Mouse (Mus musculus): Measurements from ENCODE around the gene Lrrc34.

Gene Lrrc34

DNA sequence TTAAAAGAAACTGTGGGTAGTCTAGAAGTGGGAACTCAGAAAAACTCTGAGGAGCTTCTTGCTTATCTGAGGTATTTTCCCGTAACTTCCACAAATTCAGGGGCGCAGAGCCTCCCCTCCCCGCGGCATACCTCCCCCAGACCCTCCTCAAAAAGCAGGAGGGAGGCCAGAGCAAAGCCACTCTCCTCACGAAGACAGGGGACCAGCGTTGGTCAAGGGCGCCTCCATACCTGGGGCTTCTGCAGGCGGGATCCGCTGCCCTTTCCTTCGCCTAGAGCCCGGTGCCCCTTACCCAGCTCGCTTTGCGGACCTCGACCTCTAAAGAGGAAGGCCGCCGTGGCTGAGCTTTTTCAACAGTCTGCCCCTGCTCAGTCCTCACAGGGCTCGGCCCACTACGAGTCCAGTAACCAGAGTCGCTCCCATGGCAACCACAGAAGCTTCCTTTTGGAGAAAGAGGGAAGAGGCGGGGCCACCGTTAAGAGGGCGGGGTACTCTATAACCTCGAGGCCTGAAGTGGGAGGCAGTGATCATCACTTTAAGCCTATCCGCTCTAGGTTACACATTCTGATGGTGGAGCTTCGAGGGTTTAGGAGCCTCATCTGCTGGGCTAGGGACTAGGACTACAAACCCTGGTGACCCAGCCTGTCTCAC, at the start of gene Lrrc34:
TSS of gene Lrrc34 (minus strand) at position 430 of the 651 bp plus-strand sequence.
- DNase-seq (ENCODE audit: low spot score): peak; percentile 13

DNA sequence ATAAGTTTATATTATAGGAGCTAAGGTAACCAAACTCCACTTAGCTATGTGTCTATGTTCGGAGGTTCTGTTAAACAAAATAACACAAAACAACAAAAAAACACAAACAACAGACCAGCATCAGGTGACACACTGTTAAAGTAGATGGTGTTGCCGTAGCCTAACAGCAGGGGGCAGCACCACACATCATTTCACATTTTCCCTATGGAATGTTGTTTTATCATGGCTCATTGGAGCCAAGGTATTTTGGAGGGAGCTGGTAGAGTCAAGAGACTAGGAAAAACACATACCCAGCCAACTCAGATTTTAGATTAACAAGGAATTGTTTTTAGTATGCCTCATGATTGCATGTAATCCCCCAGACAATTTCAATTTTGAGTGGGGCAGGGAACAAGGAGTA, 48.7 kb upstream of the Lrrc34 start:
- DNase-seq (ENCODE audit: low spot score): peak; percentile 9

DNA sequence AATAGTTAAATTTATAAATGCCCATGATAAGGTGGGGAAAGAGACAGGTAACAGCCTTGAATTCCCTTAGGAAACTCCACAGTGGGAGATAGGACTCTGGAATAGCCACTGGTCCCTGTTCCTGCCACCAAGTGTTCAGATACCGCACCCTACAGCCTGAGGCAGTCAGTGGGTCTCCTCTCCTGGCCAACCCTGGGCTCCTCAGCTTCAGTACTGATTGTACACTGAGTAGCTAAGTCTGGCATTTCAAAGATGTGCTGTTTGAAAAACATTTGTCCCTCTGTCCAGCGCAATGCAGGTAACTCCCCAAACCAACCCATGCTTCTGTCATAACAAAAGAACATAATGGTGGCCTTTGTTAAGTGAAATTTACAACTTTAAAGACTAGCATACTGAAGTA, 48.0 kb upstream of the Lrrc34 start:
- no peak for DNase-seq (ENCODE audit: low spot score)

DNA sequence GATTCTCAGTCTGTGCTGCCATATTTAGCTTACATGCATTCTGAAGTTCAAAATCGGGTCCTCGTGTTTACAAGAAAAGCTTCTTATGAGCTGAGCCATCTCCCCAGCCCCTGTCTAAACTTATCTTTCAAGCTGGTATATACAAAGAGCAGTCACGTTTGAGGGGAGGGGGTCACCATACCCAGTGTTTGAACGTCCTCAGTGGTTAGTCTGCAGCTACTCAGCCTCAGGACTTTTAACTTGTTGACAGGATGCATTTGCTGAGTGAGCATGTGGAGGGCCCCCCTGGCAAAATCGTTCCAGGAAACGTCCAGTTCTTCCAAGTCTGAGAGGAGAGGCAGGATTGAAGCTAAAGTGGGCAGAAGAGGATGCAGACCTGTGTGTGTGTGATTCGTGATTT, 43.3 kb upstream of the Lrrc34 start:
- DNase-seq (ENCODE audit: low spot score): no peak

DNA sequence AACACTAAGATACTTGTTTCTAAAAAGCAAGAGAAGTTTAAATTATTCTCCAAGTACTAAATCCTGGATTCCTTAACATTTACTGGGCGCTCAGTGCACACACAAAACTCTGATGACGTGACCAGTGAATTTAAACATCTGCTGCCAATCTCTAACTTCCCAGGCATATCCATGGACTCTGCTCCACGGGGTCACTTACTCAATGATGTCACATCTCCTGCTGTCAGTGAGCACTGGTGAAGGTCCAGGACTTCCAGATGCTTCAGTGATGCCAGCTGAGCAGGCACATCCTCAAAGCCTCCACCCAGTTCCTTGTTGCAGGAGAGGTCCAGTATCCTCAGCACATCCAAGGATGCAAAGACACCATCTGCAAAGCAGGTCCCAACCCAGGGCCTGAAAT, 39.5 kb upstream of the Lrrc34 start:
- DNase-seq (ENCODE audit: low spot score): no peak

DNA sequence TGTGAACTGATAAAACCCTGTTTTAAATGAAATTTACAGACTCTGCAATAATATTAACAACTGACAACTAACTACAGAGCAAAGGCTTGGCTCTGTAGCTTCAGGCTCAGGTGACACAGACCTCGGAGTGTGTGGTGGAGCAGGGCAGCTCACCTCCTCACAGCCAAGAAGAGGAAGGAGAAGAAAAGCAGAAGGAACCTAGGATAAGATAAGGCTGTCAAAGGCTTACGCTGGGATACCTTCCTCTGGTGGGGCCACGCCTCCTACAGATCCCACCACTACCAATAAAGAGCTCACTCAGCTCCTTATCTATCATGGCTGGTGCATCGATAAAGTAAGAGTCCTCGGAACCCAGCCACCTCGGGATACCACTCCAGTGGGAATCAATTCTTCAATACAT, 35.5 kb upstream of the Lrrc34 start:
- DNase-seq (ENCODE audit: low spot score): no peak

DNA sequence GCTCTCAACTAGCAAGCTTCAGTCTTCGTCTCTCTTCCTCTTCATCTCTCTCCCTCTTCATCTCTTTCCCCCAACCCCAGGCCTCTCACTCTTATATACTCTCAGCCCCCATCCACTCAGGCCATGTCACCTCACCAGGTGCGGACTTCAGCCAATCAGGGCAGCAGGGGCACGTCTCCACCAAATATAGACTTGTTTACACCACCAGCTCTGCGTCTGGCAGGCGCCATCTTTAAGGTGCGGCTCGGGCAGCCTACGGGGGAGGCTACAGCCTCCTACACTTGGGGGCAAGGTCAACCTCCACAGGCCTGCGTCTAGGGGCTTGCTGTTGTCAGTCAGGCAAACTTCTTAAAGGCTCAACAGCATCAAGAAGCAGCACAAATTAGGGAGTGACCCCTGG, 10.8 kb upstream of the Lrrc34 start:
- no peak for DNase-seq (ENCODE audit: low spot score)

DNA sequence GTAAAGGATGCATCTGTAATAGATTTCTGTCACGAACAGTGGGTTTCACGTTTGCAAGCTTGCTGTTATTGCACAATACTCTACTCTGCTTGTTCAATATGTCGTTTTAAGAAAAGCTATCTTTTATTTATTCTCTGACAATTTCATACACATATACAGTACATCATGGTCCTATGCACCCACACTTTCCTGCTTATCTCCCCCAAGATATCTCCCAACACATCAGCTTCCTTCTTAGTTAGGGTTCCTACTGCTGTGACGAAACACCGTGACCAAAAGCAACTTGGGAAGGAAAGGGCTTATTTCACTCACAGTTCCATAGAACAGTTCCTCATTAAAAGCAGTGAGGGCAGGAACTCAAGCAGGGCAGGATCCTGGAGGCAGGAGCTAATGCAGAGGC, 8.3 kb upstream of the Lrrc34 start:
- DNase-seq (ENCODE audit: low spot score): no peak

DNA sequence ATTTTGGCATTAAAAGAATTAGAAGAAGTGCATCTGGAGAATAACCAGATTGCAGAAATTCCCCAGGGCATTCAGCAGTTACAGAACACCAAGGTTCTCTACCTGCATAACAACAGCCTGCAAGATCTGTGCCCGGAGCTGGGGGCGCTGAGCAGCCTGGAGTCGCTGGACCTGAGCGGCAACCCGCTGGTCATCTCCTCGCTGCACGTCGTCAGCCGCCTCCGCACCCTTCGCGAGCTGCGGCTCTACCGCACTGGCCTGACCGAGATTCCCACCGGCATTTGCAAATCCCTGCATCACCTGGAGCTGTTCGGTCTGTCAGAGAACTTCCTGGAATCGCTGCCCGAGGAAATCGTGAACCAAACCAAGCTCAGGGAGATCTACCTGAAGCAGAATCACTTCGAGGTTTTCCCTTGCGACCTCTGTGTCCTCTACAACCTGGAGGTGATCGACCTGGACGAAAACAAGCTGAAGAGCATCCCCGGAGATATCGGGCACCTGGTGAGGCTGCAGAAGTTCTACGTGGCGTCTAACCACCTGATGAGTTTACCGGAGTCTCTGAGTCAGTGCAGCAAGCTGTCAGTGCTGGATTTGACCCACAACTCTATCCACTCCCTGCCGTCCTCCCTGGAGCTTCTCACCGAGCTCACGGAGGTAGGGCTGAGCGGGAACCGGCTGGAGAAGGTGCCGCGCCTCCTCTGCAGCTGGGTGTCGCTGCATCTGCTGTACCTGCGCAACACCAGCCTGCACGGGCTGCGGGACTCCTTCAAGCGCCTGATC, 2.6 kb upstream of the Lrrc34 start:
- DNase-seq (ENCODE audit: low spot score): no peak

DNA sequence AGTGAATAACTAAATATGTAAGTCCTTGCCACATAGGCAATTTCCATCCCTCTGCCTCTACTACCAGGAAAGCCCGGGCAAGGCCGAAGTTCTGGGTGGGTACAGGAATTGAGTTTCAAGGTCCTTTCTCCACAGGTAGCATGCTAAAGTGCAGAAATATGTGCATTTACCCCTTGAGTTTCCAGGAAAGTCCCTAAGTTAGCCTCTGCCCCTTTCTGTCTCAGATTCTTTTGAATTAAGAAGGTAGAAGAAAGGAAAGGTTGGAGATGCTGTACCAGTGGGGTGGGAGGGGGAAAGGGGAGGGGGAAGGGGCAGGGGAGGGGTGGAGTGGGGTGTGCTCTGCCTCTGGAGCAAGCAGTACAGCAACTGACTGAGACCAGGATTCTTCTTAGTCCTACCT, 797 bp upstream of the Lrrc34 start:
- DNase-seq (ENCODE audit: low spot score): no peak

DNA sequence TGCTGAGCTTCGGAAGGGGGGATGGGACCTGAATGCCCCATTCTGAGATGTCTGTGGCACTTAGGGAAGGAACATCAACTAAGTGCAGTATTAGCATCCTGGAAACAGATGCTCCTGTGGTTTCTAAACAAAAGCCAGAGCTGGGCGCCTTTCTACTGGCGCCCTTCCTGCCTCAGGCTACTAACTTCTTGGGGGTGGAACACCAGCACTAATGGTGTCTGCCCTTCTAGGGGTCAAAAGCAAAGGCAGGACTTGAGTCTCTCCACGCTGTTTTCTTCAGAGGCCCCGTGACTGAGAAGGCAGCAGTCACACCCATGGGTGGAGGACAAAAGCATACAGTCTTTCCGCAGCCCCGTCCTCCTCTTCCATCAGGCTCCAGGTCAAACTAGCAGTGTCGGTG, 908 bp downstream of the Lrrc34 start:
- no peak for DNase-seq (ENCODE audit: low spot score)

DNA sequence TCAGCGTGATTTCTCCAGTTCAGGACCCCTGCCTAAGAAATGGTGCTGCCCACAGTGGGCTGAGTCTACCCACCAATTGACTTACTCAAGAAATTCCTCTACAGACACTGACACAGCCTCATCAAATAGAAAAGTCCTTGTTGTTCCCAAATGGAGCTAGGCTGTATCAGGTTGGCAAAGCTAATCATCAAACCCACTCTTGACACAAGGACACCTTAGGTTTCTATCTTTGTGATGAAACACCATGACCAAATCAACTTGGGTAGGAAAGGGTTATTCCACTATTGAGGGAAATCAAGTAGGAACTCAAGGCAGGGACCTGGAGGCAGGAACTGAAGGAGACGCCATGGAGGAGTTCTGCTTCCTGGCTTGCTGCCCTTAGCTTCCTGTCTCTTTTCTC, 3.5 kb downstream of the Lrrc34 start, which contains the start of gene Lrriq4:
TSS of gene Lrriq4 (plus strand) at position 301 of the 400 bp plus-strand sequence.
- no peak for DNase-seq (ENCODE audit: low spot score)

DNA sequence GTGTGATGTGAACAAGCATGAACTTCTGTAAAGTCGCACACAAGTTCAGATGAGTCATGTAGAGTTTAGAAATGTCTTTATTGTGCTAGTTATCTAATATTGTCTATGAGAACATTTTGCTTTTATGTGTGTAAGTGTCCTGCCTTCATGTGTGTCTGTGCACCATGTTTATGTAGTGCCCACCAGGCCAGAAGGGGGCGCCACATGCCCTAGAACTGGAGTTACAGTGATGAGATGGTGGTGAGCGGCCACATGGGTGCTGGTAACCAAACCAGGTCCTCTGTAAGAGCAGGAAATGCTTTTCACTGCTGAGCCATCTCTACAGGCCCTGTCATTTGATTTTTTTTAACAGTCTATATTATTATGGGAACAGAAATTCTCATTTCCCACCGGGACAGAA, 12.0 kb downstream of the Lrrc34 start:
- DNase-seq (ENCODE audit: low spot score): no peak

DNA sequence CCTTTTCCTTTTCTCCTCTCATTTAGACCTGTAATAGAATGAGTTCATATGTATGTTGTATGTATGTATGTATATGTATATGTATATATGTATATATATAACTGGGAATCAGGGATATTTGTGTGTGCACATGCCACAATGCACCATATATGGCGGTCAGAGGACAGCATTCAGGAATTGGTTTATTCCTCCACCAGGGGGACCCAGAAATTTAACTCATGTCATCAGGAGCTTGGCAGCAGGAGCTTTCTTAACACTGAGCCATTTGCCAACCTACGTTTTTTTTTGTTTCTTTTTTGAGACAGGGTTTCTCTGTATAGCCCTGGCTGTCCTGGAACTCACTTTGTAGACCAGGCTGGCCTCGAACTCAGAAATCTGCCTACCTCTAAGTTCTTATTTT, 14.0 kb downstream of the Lrrc34 start:
- DNase-seq (ENCODE audit: low spot score): no peak

DNA sequence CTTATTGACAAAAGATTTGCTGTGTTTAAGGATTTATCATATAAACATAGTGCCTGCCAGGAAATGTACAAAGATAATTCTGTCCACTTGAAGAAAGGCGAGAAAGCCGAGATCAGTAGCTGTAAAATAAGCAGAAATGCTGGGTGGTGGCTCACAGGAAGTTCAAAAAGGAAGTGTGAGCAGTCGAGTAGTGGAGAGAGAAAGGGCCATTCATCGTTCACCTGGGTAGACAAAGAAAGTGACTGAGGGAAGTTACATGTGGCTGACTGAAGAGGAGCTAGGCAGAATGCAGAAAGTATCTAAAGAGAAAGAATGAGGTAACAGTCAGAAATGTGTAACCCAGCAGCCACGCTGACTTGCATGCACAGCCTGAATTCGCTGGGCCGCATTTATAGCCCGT, 27.5 kb downstream of the Lrrc34 start:
- no peak for DNase-seq (ENCODE audit: low spot score)

DNA sequence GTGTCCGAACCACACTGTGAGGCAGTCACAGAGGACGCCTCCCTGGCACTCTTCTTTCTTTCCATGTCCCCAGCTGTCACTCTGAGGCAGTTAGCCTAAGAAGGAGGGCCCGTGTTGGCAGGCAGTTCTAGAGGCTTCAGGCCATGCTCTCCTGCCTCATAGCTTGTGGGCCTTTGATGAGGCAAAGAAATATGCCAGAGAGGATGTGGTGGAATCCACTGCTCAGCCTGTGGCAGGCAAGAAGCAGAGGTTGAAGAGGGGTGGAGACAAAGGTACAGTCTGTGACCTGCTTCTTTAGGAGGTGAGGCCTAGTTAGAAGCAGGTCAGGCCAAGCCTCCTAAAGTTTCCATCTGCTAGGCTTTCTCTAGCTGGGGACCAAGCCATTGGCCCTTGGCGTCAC, 36.7 kb downstream of the Lrrc34 start:
- DNase-seq (ENCODE audit: low spot score): no peak

DNA sequence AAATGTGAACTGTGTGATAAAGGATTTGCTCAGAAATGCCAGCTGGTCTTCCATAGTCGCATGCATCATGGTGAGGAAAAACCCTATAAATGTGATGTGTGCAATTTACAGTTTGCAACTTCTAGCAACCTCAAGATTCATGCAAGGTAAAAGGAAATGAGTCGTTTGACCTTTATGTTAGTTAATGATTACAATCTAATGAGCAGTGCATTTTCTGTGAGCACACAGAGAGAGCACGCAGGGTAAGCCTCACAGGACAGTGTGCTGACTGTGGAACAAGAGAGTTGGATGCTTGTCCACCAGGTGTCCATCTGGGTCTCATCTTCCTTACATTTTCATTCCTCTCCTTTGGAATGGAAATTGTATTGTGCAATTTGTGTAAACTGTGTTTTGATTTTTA, 38.7 kb downstream of the Lrrc34 start:
- DNase-seq (ENCODE audit: low spot score): no peak

DNA sequence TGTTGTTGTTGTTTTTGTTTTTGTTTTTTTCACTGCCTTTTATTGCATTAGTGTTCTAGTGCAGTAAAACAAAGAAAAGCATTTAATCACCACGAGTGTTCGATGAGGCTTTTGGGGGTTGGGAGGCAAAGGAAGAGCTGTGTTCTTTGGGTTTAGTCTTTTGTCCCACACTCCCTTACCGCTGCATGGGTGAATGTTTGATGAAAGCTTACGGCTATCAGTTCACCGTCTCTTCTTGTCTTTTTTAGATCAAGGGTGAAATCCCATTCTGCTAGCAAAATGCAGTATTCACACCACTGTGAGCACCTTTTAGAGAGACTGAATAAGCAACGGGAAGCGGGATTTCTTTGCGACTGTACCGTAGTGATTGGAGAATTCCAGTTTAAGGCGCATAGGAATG, 44.4 kb downstream of the Lrrc34 start:
- no peak for DNase-seq (ENCODE audit: low spot score)

DNA sequence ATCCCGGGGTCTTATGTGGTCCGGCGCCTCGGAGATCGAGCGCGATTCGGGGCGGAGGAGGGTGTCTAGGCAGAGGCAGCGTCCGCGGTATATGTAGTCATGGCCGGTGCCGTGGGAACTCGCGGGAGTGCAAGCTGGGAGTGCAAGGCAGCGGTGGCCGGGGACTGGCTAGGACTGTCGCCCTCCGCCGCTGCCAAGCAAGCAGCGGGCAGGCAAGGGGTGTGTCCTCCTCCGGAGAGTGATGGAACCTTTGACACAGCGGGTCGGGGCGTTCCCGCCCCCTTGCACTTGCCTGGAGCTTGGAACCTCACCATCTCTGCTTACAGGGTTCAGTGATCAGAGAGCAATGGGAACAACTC, 45.0 kb downstream of the Lrrc34 start:
- no peak for DNase-seq (ENCODE audit: low spot score)

DNA sequence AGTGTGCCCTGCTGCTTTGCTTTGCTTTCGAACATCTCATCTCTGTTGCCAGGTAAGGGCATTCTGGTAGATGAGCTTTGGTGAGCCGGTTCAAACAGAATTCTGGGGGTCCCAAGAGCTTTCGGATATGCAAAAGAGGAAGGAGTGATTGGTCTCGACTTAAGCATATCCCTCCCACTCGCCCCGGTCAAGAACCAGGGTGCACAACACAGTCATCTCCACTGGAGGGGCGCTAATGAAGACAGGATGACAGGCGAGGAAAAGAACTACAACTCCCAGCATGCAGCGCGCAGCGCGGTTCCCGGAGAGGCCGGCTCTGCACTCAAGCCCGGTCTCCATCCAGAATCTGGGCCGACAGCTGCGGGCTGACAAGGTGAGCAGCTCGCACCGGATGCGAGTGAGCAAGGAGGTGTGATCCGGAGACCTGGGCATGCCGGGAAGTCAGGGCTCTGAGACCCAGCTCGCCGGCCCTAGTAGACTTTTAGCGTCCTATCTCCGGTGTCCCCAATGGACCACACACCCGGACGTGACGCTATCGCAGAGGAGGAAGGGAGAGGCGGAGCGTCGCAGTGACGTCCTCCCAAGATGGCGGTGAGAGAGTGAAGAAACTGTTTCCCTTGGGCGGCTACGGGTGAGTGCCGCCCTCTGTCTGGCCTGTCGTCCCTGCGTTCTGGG, 45.5 kb downstream of the Lrrc34 start, which contains the start of gene Mynn:
TSS of gene Mynn (plus strand) at position 1 of the 675 bp plus-strand sequence.
- DNase-seq (ENCODE audit: low spot score): peak; percentile 90

DNA sequence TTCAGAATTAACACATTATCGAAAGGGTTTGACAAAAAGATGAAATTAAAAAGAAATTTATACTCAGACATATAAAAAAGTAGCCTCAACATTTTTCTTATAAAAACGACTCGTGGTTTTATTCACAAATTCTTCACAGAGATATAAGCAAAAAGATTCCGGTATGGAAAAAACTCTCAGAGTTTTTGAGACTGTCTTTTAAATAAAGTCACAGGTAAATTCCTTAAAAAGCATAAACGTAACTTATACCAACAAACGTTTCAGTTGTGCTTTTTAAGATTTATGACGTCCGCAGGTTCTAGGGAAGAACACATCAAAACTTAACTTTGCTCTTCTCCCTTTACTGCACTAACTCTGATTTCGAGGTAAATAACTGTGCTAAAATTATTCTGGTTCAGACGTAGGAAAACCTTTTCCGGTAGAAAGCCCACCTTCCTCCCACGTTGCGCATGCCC, 46.0 kb downstream of the Lrrc34 start:
- no peak for DNase-seq (ENCODE audit: low spot score)

DNA sequence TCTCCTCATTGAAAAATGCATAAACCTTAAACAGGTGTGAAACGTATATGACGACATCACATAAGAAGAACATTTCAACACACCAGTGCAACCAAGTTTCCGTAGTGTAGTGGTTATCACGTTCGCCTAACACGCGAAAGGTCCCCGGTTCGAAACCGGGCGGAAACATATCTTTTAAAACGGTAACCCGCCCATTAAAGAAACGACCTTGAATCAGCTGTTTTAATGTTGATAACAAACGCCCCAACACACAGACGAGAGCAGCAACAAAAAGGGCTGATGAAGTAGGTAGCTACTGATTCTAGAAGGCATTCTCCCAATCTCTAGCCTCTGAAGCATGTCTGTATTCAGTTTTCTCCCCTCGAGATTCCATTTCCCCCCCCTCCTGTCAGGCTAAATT, 46.5 kb downstream of the Lrrc34 start:
- DNase-seq (ENCODE audit: low spot score): peak; percentile 59

DNA sequence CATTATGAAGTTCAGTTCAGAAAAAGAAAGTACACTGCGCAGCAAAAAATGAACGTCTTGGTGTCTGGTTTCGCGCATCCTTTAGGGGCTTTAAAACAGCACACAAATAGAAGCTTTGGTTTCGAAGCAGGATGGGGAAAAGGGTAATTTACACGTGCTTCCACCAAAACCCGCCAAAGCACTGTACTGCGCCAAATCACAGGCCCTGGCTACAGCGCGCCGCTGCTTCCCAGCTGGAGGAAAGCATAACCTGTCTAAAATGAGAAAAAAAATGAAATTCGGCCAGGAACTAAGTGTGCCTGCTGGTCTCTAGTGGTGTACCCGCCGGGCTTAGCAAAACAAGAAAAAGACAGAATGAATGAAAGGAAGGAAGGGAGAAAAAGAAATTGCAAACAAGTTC, 47.0 kb downstream of the Lrrc34 start:
- DNase-seq (ENCODE audit: low spot score): no peak
